Comparison of ENCODE assay signal across 32 mouse cellular contexts in genomic region chr1:128290295-128290694, GRCm38 (mm10). TPM values are rescaled to one million over a fixed set of nuclear protein-coding genes. Genes with fewer than 3 reads are reported as not detected.
A peak's percentile ranks its signal among the peaks of the same experiment; 100 is the strongest.
DNase-seq lines count a peak whose midpoint lies in the region; ATAC-seq and TF ChIP-seq lines count a peak whose summit lies in the region.
"Had no signal": no experiment of that assay in that cellular context is flagged by ENCODE, and none has a peak within 500 bp of the region (broad histone marks: within the 10 kb centered on the region; RNA-seq: fewer than 3 reads in every experiment).

No protein-coding gene starts in this region.

- H3K27me3 ChIP-seq in hindbrain, postnatal 0 days (ENCODE audit: insufficient read depth, low read length) = no peaks in the 10 kb centered on the region
- H3K27me3 ChIP-seq in hindbrain, embryonic 14.5 days (ENCODE audit: control insufficient read depth, insufficient read depth, low read length) = no peaks in the 10 kb centered on the region
- no peaks in the 10 kb centered on the region for H3K27me3 ChIP-seq in midbrain, postnatal 0 days (ENCODE audit: insufficient read depth, low read length)
- no peaks in the 10 kb centered on the region for H3K27me3 ChIP-seq in midbrain, embryonic 13.5 days
- H3K27me3 ChIP-seq: embryonic facial prominence, embryonic 15.5 days; heart, embryonic 15.5 days; neural tube, embryonic 12.5 days had no signal

- no peak overlapping the region for H3K4me2 ChIP-seq in hindbrain, postnatal 0 days (ENCODE audit: low read depth, low read length)
- no peak overlapping the region for H3K4me2 ChIP-seq in hindbrain, embryonic 14.5 days (replicated peaks)
- H3K4me2 ChIP-seq in midbrain, postnatal 0 days (ENCODE audit: low read depth, low read length, poor library complexity, severe bottlenecking) = no peak overlapping the region
- no peak overlapping the region for H3K4me2 ChIP-seq in midbrain, embryonic 13.5 days (replicated peaks)
- H3K4me2 ChIP-seq: embryonic facial prominence, embryonic 15.5 days; heart, embryonic 15.5 days; neural tube, embryonic 12.5 days had no signal

- no peaks in the 10 kb centered on the region for H3K36me3 ChIP-seq in hindbrain, postnatal 0 days (ENCODE audit: insufficient read depth, low read length)
- no peaks in the 10 kb centered on the region for H3K36me3 ChIP-seq in hindbrain, embryonic 14.5 days (replicated peaks; ENCODE audit: control insufficient read depth, insufficient read depth)
- no peaks in the 10 kb centered on the region; the same call in 1 of the 2 replicates for H3K36me3 ChIP-seq in midbrain, postnatal 0 days (ENCODE audit: insufficient read depth, low read length)
- 0 out of 2 replicates have a peak, but pooled peaks cover 3% of the 10 kb centered on the region for H3K36me3 ChIP-seq in midbrain, embryonic 13.5 days
- H3K36me3 ChIP-seq: embryonic facial prominence, embryonic 15.5 days; G1E; heart, embryonic 15.5 days; neural tube, embryonic 12.5 days had no signal

- peak; percentile 24; the same call in 1 of the 2 replicates for ATAC-seq in hindbrain, postnatal 0 days
- ATAC-seq in hindbrain, embryonic 14.5 days (ENCODE audit: low FRiP score) = no peak
- ATAC-seq in midbrain, postnatal 0 days (ENCODE audit: low FRiP score) = no peak
- no peak for ATAC-seq in midbrain, embryonic 13.5 days
- ATAC-seq: intestine, postnatal 0 days; midbrain, embryonic 16.5 days had no signal

- H3K4me1 ChIP-seq in hindbrain, postnatal 0 days (ENCODE audit: insufficient read depth, low read length) = no peaks in the 10 kb centered on the region
- no peaks in the 10 kb centered on the region for H3K4me1 ChIP-seq in hindbrain, embryonic 14.5 days (replicated peaks; ENCODE audit: control insufficient read depth, insufficient read depth, low read length)
- H3K4me1 ChIP-seq in midbrain, postnatal 0 days (ENCODE audit: insufficient read depth, low read length) = no peaks in the 10 kb centered on the region
- H3K4me1 ChIP-seq in midbrain, embryonic 13.5 days (replicated peaks) = no peaks in the 10 kb centered on the region
- H3K4me1 ChIP-seq: embryonic facial prominence, embryonic 10.5 days; embryonic facial prominence, embryonic 15.5 days; heart, embryonic 15.5 days; neural tube, embryonic 12.5 days had no signal

- peak; percentile 37 to 47 for DNase-seq in cerebellum, postnatal 14 days
- no peak for DNase-seq in cerebellum, adult 9-10 months
- peak; percentile 11 for DNase-seq in hindbrain, postnatal 0 days (ENCODE audit: low spot score)
- no peak for DNase-seq in hindbrain, embryonic 14.5 days (ENCODE audit: low spot score)
- peak; percentile 40 for DNase-seq in midbrain, postnatal 0 days (ENCODE audit: low spot score)
- no peak for DNase-seq in right cerebral cortex, postnatal 10 days (ENCODE audit: low spot score in 2 of 2)
- no peak for DNase-seq in spleen, postnatal 4 days (ENCODE audit: low spot score in 2 of 2)
- DNase-seq: adrenal gland, adult 8-10 months; cerebellum, adult 11 months; cerebellum, postnatal 25 days; gastrocnemius, postnatal 25 days; heart, adult 11 months; kidney, postnatal 25 days; liver; lung, adult 2 months; lung, postnatal 10 days; right cerebral cortex, postnatal 14 days; thymus, postnatal 14 days had no signal

- no peaks in the 10 kb centered on the region for H3K9me3 ChIP-seq in hindbrain, postnatal 0 days (ENCODE audit: low read length)
- H3K9me3 ChIP-seq in hindbrain, embryonic 14.5 days (ENCODE audit: control insufficient read depth, low read length) = no peaks in the 10 kb centered on the region
- H3K9me3 ChIP-seq in midbrain, postnatal 0 days (ENCODE audit: low read length) = no peaks in the 10 kb centered on the region
- H3K9me3 ChIP-seq in midbrain, embryonic 13.5 days = no peaks in the 10 kb centered on the region
- H3K9me3 ChIP-seq: embryonic facial prominence, embryonic 10.5 days; embryonic facial prominence, embryonic 15.5 days; G1E; heart, embryonic 10.5 days; heart, embryonic 15.5 days; neural tube, embryonic 12.5 days had no signal

- H3K9ac ChIP-seq in hindbrain, postnatal 0 days (replicated peaks; ENCODE audit: low read length) = no peak overlapping the region
- no peak overlapping the region for H3K9ac ChIP-seq in hindbrain, embryonic 14.5 days
- no peak overlapping the region for H3K9ac ChIP-seq in midbrain, postnatal 0 days (replicated peaks; ENCODE audit: low read length, poor library complexity, severe bottlenecking)
- H3K9ac ChIP-seq in midbrain, embryonic 13.5 days (replicated peaks) = no peak overlapping the region
- H3K9ac ChIP-seq: embryonic facial prominence, embryonic 15.5 days; heart, embryonic 15.5 days; liver, embryonic 14.5 days; neural tube, embryonic 12.5 days had no signal

- TF ChIP-seq CTCF in hindbrain, postnatal 0 days (IDR thresholded peaks at IDR 0.05; ENCODE audit: low read depth) = no peak
- TF ChIP-seq CTCF in midbrain, postnatal 0 days (IDR thresholded peaks at IDR 0.05) = no peak

- WGBS in hindbrain, postnatal 0 days = 69% methylated on average over 5 of the region's 5 CpGs
- WGBS in hindbrain, embryonic 14.5 days = 78% methylated on average over 5 of the region's 5 CpGs
- WGBS in midbrain, postnatal 0 days = 85% methylated on average over 5 of the region's 5 CpGs
- 89% methylated on average over 5 of the region's 5 CpGs for WGBS in midbrain, embryonic 13.5 days

- H3K4me3 ChIP-seq in hindbrain, postnatal 0 days (ENCODE audit: low read length) = no peak overlapping the region
- H3K4me3 ChIP-seq in hindbrain, embryonic 14.5 days (replicated peaks; ENCODE audit: low read length) = no peak overlapping the region
- no peak overlapping the region for H3K4me3 ChIP-seq in midbrain, postnatal 0 days (ENCODE audit: low read depth, low read length)
- no peak overlapping the region for H3K4me3 ChIP-seq in midbrain, embryonic 13.5 days (replicated peaks)
- H3K4me3 ChIP-seq: embryonic facial prominence, embryonic 10.5 days; embryonic facial prominence, embryonic 15.5 days; heart, embryonic 10.5 days; heart, embryonic 15.5 days; myocyte; neural tube, embryonic 12.5 days had no signal

- no peak overlapping the region for H3K27ac ChIP-seq in hindbrain, postnatal 0 days
- no peak overlapping the region for H3K27ac ChIP-seq in hindbrain, embryonic 14.5 days
- no peak overlapping the region for H3K27ac ChIP-seq in midbrain, postnatal 0 days (ENCODE audit: low read depth, low read length)
- H3K27ac ChIP-seq in midbrain, embryonic 13.5 days = no peak overlapping the region
- H3K27ac ChIP-seq: embryonic facial prominence, embryonic 10.5 days; embryonic facial prominence, embryonic 15.5 days; heart, embryonic 10.5 days; heart, embryonic 15.5 days; liver, embryonic 14.5 days; macrophage; neural tube, embryonic 12.5 days had no signal

RNA-seq across cellular contexts. Expression of gene Lct, which starts 37.8 kb away (rescaled TPM):
- total RNA-seq in hindbrain, postnatal 0 days (2014; rRNA removed) = 0.26 and 1.0 TPM in 2 replicates
- 0.78 and 0.85 TPM in 2 replicates for polyA plus RNA-seq in hindbrain, postnatal 0 days (2015; fragmentation: Nextera tagmentation; extraction: Ambion mirVana)
- 0.17 and 0.33 TPM in 2 replicates for polyA plus RNA-seq in hindbrain, embryonic 14.5 days (2014; fragmentation: Nextera tagmentation; extraction: Ambion mirVana)
- total RNA-seq in midbrain, postnatal 0 days (2014; rRNA removed) = 0.28 and 0.38 TPM in 2 replicates
- 0.49 and 0.70 TPM in 2 replicates for polyA plus RNA-seq in midbrain, postnatal 0 days (2015; fragmentation: Nextera tagmentation; extraction: Ambion mirVana)
- 0.12 and 0.27 TPM in 2 replicates for polyA plus RNA-seq in midbrain, embryonic 13.5 days (2015; fragmentation: Nextera tagmentation; extraction: Ambion mirVana)
- total RNA-seq: gastrocnemius, adult 18-20 months; gastrocnemius, postnatal 25 days; heart, postnatal 25 days had no signal
- polyA plus RNA-seq: G1E, macrophage had no signal

RNA-seq across cellular contexts. Expression of gene Ubxn4, which starts 46.5 kb away (rescaled TPM):
- 32.9 and 45.6 TPM in 2 replicates for total RNA-seq in hindbrain, postnatal 0 days (2014; rRNA removed)
- polyA plus RNA-seq in hindbrain, postnatal 0 days (2015; fragmentation: Nextera tagmentation; extraction: Ambion mirVana) = 73.0 and 79.3 TPM in 2 replicates
- 68.9 and 73.3 TPM in 2 replicates for polyA plus RNA-seq in hindbrain, embryonic 14.5 days (2014; fragmentation: Nextera tagmentation; extraction: Ambion mirVana)
- 39.5 and 79.8 TPM in 2 replicates for total RNA-seq in midbrain, postnatal 0 days (2014; rRNA removed)
- 73.6 and 84.3 TPM in 2 replicates for polyA plus RNA-seq in midbrain, postnatal 0 days (2015; fragmentation: Nextera tagmentation; extraction: Ambion mirVana)
- polyA plus RNA-seq in midbrain, embryonic 13.5 days (2015; fragmentation: Nextera tagmentation; extraction: Ambion mirVana) = 84.1 and 84.6 TPM in 2 replicates

Comparison
In these comparisons a context has a peak if more than half of its experiments do, and no peak if none do; other contexts are left out.
1. DNase-seq: peak in cerebellum, postnatal 14 days (2 of 2), hindbrain, postnatal 0 days (single experiment) and midbrain, postnatal 0 days (single experiment); none in cerebellum, adult 9-10 months (single experiment), hindbrain, embryonic 14.5 days (single experiment), right cerebral cortex, postnatal 10 days (0 of 2) and spleen, postnatal 4 days (0 of 2).